Mouse (Mus musculus): ENCODE measurements around the gene Txn2. TPM values are rescaled to one million over a fixed set of nuclear protein-coding genes. Genes with fewer than 3 reads are reported as not detected.
A peak's percentile ranks its signal among the peaks of the same experiment; 100 is the strongest.

The Txn2 gene
- polyA plus RNA-seq (2015; fragmentation: Nextera tagmentation; extraction: Ambion mirVana): 227 and 234 TPM in 2 replicates

DNA sequence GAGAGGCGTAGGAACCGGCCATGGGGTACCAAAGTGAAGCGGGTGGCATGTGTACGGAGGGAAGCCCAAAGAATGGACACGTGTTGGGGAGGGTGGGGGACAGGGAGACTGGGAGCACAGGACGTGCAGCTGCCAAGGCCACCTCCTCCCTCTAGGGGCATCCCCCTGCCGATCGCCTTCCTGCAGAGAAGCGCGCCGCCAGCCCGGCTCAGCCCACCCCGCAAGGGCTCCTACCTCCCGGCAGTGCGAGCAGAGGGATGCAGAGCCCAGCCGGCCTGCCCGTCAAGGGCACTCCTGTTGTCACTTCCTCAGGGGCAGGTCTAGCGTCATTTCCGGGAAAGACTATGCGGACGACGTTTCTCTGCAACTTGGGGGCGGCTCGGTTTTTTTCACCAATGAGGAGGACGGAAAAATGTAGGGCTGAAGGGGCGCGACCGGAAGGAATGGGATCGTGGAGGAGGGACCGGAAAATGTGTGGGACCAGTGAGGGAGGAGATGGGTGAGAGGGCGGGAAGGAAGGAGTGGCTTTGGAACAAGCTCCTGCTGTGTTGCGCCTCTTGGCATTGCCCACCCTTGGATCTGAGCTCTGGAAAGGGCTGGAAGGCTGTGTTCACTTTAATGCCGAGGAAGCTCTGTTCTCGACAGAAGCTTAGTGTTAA, at the start of gene Txn2:
Gene Txn2, minus strand, starts transcription at position 334 of the 659 bp plus-strand sequence.
- Histone ChIP-seq H3K4me1 (replicated peaks) (peaks cover 27% of the 10 kb centered on the region), H3K4me2 (replicated peaks) (peak within 1 kb of the TSS; percentile 69), H3K9ac (replicated peaks) (peak within 1 kb of the TSS; percentile 79), H3K27ac (peak within 1 kb of the TSS; percentile 95), H3K27me3 (no peaks in the 10 kb centered on the region), H3K9me3 (no peaks in the 10 kb centered on the region), H3K4me3 (replicated peaks) (peak within 1 kb of the TSS; percentile 81), H3K36me3 (peaks cover 27% of the 10 kb centered on the region)
- under 1% methylated on average over 34 of the region's 34 CpGs for WGBS
- ATAC-seq: peak; percentile 98

DNA sequence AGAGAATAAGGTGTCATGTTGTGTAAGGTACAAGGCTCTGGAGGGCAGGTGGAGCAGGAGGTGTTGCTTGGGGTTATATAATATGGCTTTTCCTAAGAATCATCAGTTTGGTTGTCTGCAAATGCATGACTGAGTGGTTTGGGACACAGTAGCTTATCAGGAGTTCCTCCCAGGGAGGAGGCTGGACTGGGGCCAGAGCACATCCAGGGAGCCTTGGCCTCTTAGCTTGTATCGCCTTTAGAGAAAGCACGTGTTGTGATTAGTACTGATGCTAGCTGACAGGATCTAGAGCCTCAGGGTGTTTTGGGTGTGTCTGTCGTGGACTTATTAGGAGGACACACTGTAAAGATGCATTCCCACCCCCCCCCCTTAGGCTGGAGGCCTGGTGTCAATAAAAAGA, 48.9 kb upstream of the Txn2 start:
- Histone ChIP-seq H3K4me2 (replicated peaks) (no peak overlapping the region), H3K27ac (no peak overlapping the region)
- WGBS: 77% methylated on average over 3 of the region's 3 CpGs

DNA sequence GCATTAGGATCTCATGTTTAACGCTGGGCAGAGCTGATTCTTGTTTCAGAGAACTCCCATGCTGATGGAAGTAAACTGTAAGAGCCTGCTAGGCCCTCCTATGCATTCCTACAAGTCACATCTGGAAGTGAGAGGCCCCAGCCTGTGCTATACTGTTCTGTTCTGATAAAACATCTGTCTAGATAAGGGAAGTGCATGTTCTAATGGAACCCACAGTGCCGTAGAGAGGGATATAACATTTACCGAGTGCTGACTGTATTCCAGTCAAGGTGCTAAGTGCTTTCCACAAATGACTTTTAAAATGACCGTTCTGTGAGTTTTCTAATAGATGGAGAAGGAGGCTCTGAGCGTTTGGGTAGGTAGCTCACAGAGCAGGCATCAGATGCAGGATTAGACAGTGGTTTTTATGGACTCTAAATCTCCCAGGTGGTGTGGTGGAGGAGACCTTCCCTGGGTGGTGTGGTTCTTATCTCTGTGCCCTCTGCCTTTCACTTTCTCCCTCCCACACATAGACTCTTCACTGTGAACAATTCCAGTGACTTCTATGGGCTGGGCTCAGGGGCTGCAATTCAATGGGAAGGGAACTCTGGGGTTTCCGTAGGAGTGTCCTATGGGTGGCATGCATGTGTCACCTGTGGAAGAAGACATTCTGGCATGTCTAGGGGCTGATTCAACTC, 45.5 kb upstream of the Txn2 start:
- H3K27me3 ChIP-seq: 0 out of 2 replicates have a peak, but pooled peaks cover 2% of the 10 kb centered on the region
- no peak overlapping the region for H3K4me2 ChIP-seq (replicated peaks)
- no peak overlapping the region for H3K9ac ChIP-seq (replicated peaks)
- 74% methylated on average over 6 of the region's 6 CpGs for WGBS
- no peak overlapping the region for H3K4me3 ChIP-seq (replicated peaks)
- no peak overlapping the region for H3K27ac ChIP-seq
- no peaks in the 10 kb centered on the region for H3K36me3 ChIP-seq
- ATAC-seq: no peak
- no peaks in the 10 kb centered on the region for H3K9me3 ChIP-seq
- peaks cover 15% of the 10 kb centered on the region for H3K4me1 ChIP-seq (replicated peaks)

More for the DNA sequence above, 48.9 kb upstream of the Txn2 start:
- H3K27me3 ChIP-seq: 0 out of 2 replicates have a peak, but pooled peaks cover 8% of the 10 kb centered on the region
- H3K9ac ChIP-seq (replicated peaks): no peak overlapping the region
- 0 out of 2 replicates have a peak, but pooled peaks cover 4% of the 10 kb centered on the region for H3K4me1 ChIP-seq (replicated peaks)
- no peak overlapping the region for H3K4me3 ChIP-seq (replicated peaks)
- no peak for ATAC-seq
- no peaks in the 10 kb centered on the region for H3K9me3 ChIP-seq
- no peaks in the 10 kb centered on the region for H3K36me3 ChIP-seq

DNA sequence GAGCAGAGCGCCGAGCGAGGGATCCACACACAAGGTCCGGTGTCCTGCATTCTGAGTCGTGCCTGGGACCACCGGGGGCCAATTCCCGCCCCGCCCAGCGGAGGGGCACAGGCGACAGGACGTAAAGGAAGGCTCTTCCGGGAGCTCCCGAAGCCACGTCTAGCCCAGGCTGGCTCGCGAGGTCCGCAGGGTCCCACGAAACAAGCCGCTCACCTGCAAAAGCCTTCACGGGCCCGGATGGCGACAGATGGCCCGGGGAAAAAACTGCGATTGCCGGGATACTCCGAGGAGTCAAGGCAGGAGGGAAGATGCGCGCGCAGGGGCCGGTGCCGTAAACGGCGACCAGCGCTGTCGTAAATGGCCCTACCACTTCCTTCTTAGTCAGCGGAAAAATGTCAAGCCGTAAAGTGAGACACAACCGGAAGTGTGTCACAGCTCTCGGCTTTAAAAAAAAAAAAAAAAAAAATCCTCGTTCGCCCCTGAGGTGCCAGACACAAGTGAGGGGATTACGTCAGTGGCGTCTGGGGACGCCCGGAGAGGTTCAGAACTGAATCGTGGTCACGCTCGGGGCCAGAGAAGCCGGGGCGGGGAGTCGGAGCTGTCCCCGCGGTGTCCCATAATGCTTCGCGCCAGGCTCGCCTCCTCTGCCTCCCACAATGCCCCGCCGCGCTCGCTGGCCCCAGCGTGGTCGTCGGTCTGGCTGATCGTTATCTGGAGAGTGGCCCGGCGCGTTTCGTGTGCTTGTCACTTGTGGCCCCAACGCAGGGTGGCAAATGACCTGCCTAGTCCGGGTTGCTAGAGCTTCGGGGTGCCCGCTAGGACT, 41.9 kb upstream of the Txn2 start, which contains the start of gene Eif3d:
Gene Eif3d, minus strand, starts transcription at position 344 of the 823 bp plus-strand sequence.
- Histone ChIP-seq H3K36me3 (peaks cover 29% of the 10 kb centered on the region), H3K27ac (peak within 1 kb of the TSS; percentile 98), H3K9me3 (no peaks in the 10 kb centered on the region), H3K4me3 (replicated peaks) (peak within 1 kb of the TSS; percentile 95), H3K9ac (replicated peaks) (peak within 1 kb of the TSS; percentile 97), H3K27me3 (no peaks in the 10 kb centered on the region), H3K4me1 (replicated peaks) (peaks cover 23% of the 10 kb centered on the region), H3K4me2 (replicated peaks) (peak within 1 kb of the TSS; percentile 96)
- peak; percentile 88 for ATAC-seq
- under 1% methylated on average over 72 of the region's 72 CpGs for WGBS

DNA sequence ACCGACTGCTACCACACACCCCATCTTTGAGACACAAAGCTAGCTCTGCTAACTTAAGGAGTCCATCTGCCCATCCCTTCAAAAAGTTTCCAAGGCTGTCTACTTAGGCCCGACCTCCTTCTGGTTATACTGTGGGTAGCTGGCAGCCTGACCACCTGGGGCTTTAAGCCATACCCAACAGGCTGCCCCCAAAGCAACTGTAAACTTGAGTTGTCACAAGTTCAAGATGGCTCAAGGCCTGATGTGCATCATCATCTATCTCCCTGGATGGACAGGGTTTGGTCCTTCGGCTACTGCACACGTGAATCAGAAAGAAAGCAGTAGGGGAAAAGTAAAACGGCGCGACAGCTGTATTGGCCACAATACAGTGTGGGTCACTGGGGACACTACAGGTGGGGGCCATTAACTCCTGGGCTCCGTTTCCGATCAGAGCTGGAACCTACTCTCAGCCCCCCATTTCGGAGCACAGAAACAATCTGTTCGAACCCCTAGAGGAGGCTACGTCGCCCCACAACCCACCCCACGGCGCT, 41.2 kb upstream of the Txn2 start:
- 2% methylated on average over 15 of the region's 15 CpGs for WGBS
- Histone ChIP-seq H3K9me3 (no peaks in the 10 kb centered on the region), H3K4me2 (replicated peaks) (peak overlapping the region; percentile 96), H3K4me3 (replicated peaks) (peak overlapping the region; percentile 95), H3K9ac (replicated peaks) (peak overlapping the region; percentile 97), H3K27ac (peak overlapping the region; percentile 98), H3K4me1 (replicated peaks) (peaks cover 23% of the 10 kb centered on the region), H3K27me3 (no peaks in the 10 kb centered on the region), H3K36me3 (peaks cover 36% of the 10 kb centered on the region)
- ATAC-seq: peak; percentile 41

DNA sequence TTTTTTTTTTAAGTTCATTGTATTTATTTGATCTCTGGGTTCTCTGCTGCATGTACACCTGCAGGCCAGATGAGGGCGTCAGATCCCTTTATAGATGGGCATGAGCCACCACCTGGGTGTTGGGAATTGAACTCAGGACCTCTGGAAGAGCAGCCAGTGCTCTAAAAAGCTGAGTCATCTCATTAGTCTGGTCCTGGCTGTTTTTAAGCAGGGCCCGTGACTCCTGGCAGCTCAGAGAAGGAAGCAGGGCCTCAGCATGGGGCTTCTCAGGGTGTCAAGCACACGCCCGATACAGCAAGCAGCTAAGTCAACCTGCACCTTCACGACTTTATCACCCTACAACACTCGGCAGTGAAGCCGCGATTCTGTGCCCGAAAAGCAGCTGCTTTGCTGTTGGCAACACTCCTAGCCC, 36.3 kb upstream of the Txn2 start:
- ATAC-seq: no peak

DNA sequence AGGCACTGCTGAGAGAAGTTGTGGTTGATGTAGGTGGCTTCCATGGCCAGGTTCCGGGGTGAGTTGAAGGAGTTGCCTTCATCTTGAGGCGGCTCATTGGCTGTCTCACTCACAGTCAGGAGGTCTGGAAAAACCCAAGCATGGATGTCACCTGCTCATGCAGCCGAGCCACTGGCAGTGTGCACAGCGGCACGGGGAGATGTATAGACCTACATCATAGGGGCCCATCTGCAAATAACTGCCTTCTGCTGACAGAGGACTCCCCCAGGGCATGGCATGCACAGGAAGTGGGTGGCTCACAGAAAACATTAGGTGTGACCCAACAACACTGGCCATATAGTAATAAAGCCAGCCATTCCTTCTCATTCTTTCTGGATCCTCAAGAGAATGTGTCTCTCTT, 33.6 kb upstream of the Txn2 start:
- Histone ChIP-seq H3K9ac (replicated peaks) (no peak overlapping the region), H3K27me3 (peaks cover 2% of the 10 kb centered on the region; the same call in 1 of the 2 replicates), H3K36me3 (peaks cover 95% of the 10 kb centered on the region), H3K27ac (no peak overlapping the region), H3K4me1 (replicated peaks) (no peaks in the 10 kb centered on the region), H3K9me3 (no peaks in the 10 kb centered on the region), H3K4me3 (replicated peaks) (no peak overlapping the region), H3K4me2 (replicated peaks) (no peak overlapping the region)
- over 99% methylated on average over 5 of the region's 5 CpGs for WGBS
- no peak for ATAC-seq

More for the DNA sequence above, 36.3 kb upstream of the Txn2 start:
- no peak overlapping the region for H3K9ac ChIP-seq (replicated peaks)
- peaks cover 15% of the 10 kb centered on the region for H3K4me1 ChIP-seq (replicated peaks)
- H3K27ac ChIP-seq: no peak overlapping the region
- WGBS: 90% methylated on average over 9 of the region's 9 CpGs
- no peak overlapping the region for H3K4me2 ChIP-seq (replicated peaks)
- H3K9me3 ChIP-seq: no peaks in the 10 kb centered on the region
- H3K27me3 ChIP-seq: no peaks in the 10 kb centered on the region
- H3K36me3 ChIP-seq: peaks cover 85% of the 10 kb centered on the region
- no peak overlapping the region for H3K4me3 ChIP-seq (replicated peaks)

DNA sequence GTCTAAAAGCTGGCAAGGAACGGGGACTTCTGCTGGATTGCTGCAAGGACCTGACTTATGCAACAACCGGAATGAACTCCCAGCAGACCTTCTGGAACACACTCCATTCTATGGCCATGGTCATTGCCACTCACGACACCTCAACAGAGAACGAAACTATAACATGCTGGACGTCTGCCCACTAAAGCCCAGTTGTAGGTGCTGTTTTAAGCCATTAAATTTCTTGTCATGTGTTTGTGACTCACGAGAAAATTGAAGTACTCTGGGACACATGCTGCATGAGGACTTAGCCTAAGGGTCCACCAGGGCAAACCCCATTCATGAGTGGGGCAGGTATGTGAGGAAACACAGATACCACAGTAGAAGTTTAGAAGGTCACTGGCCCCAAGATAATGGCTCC, 31.9 kb upstream of the Txn2 start:
- H3K36me3 ChIP-seq: peaks cover 78% of the 10 kb centered on the region
- peaks cover 2% of the 10 kb centered on the region; the same call in 1 of the 2 replicates for H3K27me3 ChIP-seq
- no peaks in the 10 kb centered on the region for H3K9me3 ChIP-seq
- peaks cover 13% of the 10 kb centered on the region for H3K4me1 ChIP-seq (replicated peaks)
- H3K27ac ChIP-seq: no peak overlapping the region
- H3K4me2 ChIP-seq (replicated peaks): no peak overlapping the region
- WGBS: 85% methylated on average over 6 of the region's 6 CpGs
- H3K4me3 ChIP-seq (replicated peaks): no peak overlapping the region
- H3K9ac ChIP-seq (replicated peaks): no peak overlapping the region
- no peak for ATAC-seq

DNA sequence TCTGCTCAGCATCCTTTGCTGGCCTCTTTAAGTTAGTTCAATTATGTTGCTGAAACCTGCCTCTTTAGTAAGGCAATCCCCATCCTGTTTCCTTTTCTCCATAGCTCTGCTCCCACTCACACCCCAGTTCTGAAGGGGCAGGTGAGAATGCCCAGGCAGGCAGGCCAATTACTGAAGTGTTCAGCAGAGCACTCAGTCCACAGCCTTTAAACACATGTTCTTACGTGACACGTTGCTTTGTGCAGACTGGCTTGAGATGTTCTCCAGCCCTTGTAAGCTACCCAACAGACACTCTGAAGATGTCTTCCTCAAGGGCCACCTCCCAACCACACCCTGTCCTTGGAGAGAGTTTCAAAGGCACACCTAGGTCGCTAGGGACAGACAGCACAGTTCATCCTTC, 29.3 kb upstream of the Txn2 start:
- peaks cover 53% of the 10 kb centered on the region for H3K36me3 ChIP-seq
- no peak for ATAC-seq

DNA sequence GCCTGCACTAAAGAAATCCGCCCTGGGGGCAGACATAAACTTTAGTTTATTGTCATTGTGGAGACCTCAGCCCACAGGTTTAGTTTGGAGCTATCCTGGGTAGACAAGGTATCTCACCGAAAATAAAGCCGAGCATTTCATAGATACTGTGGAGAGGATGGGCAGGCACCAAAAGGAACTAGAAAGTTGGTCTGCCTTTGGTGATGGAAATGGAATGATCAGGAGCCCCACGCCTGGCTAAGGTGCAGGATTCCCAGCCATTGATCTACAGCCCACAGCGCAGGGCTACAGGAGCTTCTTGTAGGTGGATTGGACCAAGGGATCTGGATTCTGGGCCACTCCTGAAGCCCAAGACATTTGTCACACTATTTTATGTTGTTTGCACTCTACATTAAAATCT, 28.8 kb upstream of the Txn2 start:
- Histone ChIP-seq H3K9me3 (no peaks in the 10 kb centered on the region), H3K27me3 (peaks cover 2% of the 10 kb centered on the region; the same call in 1 of the 2 replicates), H3K4me2 (replicated peaks) (no peak overlapping the region), H3K4me1 (replicated peaks) (peaks cover 33% of the 10 kb centered on the region), H3K9ac (replicated peaks) (no peak overlapping the region), H3K27ac (no peak overlapping the region), H3K36me3 (peaks cover 53% of the 10 kb centered on the region), H3K4me3 (replicated peaks) (no peak overlapping the region)
- ATAC-seq: no peak
- 45% methylated on average over 5 of the region's 5 CpGs for WGBS

More for the DNA sequence above, 29.3 kb upstream of the Txn2 start:
- Histone ChIP-seq H3K9ac (replicated peaks) (no peak overlapping the region), H3K27ac (no peak overlapping the region), H3K9me3 (no peaks in the 10 kb centered on the region), H3K4me3 (replicated peaks) (no peak overlapping the region), H3K27me3 (peaks cover 2% of the 10 kb centered on the region; the same call in 1 of the 2 replicates), H3K4me2 (replicated peaks) (no peak overlapping the region), H3K4me1 (replicated peaks) (peaks cover 33% of the 10 kb centered on the region)
- WGBS: 72% methylated on average over 3 of the region's 3 CpGs

DNA sequence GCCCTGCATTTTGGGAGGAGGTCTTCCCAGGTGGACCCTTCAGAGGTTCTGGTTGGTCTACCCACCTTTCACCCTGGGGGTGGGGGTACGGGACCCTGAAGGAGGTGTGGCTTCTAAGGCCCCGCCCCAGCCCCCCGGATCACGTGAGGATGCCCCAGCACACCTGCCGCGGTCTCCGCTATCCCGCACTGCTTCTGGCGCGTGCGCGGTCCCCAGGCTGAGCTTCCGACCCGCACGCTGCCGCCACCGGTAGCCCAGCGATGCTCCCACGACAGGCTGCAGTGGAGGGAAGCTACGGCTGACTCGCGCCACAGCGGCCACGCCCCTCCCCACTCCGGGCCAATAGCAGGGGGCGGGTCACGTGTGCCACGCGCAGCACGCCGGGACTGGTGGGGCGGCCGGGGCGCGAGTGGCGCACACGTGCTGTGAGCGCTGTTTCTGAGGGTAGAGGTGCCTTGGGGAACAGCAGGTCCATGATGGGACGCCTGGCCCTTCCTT, 27.6 kb upstream of the Txn2 start, which contains the start of gene Foxred2:
Gene Foxred2, minus strand, starts transcription at position 319 of the 498 bp plus-strand sequence.
- no peaks in the 10 kb centered on the region for H3K9me3 ChIP-seq
- H3K9ac ChIP-seq (replicated peaks): peak within 1 kb of the TSS; percentile 76
- peaks cover 52% of the 10 kb centered on the region for H3K36me3 ChIP-seq
- peak within 1 kb of the TSS; percentile 87 for H3K4me2 ChIP-seq (replicated peaks)
- H3K4me1 ChIP-seq (replicated peaks): peaks cover 33% of the 10 kb centered on the region
- WGBS: under 1% methylated on average over 39 of the region's 39 CpGs
- H3K27ac ChIP-seq: peak within 1 kb of the TSS; percentile 37
- peak within 1 kb of the TSS; percentile 53 for H3K4me3 ChIP-seq (replicated peaks)
- peak; percentile 91 for ATAC-seq
- H3K27me3 ChIP-seq: peaks cover 2% of the 10 kb centered on the region; the same call in 1 of the 2 replicates

Measured in midbrain, embryonic 13.5 days (tissue).